Mouse (Mus musculus) erythroblast, embryonic 14.5 days (primary cell): ENCODE results near the gene Sprr1a.

Experiments
- GATA1 ChIP-seq: IDR thresholded peaks from 2 replicates; pipeline ENCODE4 v1.6.1; 2012; ENCODE audit warnings: low read length, inconsistent platforms, mixed read lengths
- TAL1 ChIP-seq: IDR thresholded peaks from 3 replicates; pipeline ENCODE4 v1.6.1; 2012; ENCODE audit warnings: low read length, inconsistent platforms, mixed read lengths

- TF ChIP-seq TAL1 (no peak), GATA1 (no peak)
Measured at GRCm38 (mm10) chr3:92470111-92470510, 15.6 kb downstream of the Sprr1a start.
